Mouse (Mus musculus): ENCODE results near the gene Mrpl14. TPM values are rescaled to one million over a fixed set of nuclear protein-coding genes. Genes with fewer than 3 reads are reported as not detected.
A peak's percentile ranks its signal among the peaks of the same experiment; 100 is the strongest.

The Mrpl14 gene
- total RNA-seq, 1 experiment = 48.2 TPM

- DNase-seq (ENCODE audit: low read depth, low spot score) = no peak
- peaks cover 0 to 13% of the 10 kb centered on the region in 2 experiments; a peak in 1 of 4 replicates for H3K4me1 ChIP-seq (ENCODE audit: control insufficient read depth in 2 of 2, insufficient read depth in 2 of 2, low read length in 2 of 2, poor library complexity in 1 of 2)
- no peak overlapping the region for H3K9ac ChIP-seq (ENCODE audit: insufficient read depth, low read depth, low read length, poor library complexity, severe bottlenecking)
- H3K27ac ChIP-seq (ENCODE audit: insufficient read depth, low read depth, low read length, poor library complexity, severe bottlenecking) = no peak overlapping the region
- in situ Hi-C loops (cut with MboI; ENCODE audit: low sequenced_read_pairs in 2 of 2, unreplicated experiment in 2 of 2) = no loop called here
- no peak overlapping the region for H3K4me3 ChIP-seq (ENCODE audit: insufficient read depth in 1 of 2, low read depth in 1 of 2, low read length in 2 of 2, poor library complexity in 1 of 2, severe bottlenecking in 1 of 2)
- H3K9me3 ChIP-seq (ENCODE audit: control insufficient read depth, insufficient read depth, low read depth, low read length) = no peaks in the 10 kb centered on the region
- H3K36me3 ChIP-seq (ENCODE audit: control insufficient read depth, insufficient read depth, low read length, poor library complexity, severe bottlenecking) = peaks cover 2% of the 10 kb centered on the region; the same call in 1 of the 2 replicates
- TF ChIP-seq MAFK (IDR thresholded peaks at IDR 0.05; ENCODE audit: insufficient read depth, low read depth, low read length) (no peak), HCFC1 (IDR thresholded peaks at IDR 0.05; ENCODE audit: borderline replicate concordance, insufficient read depth, low read length) (no peak), ZNF384 (IDR thresholded peaks at IDR 0.05; ENCODE audit: low read depth, low read length) (no peak), CHD2 (IDR thresholded peaks at IDR 0.05; ENCODE audit: low read depth, low read length) (no peak), ZC3H11A (IDR thresholded peaks at IDR 0.05; ENCODE audit: borderline replicate concordance, low read depth, low read length) (no peak)
These were observed 17.1 kb downstream of the Mrpl14 start for GRCm38 (mm10) chr17:45703187-45703586.

- Histone ChIP-seq H3K4me3 (ENCODE audit: insufficient read depth in 1 of 2, low read depth in 1 of 2, low read length in 2 of 2, poor library complexity in 1 of 2, severe bottlenecking in 1 of 2) (no peak overlapping the region), H3K9ac (ENCODE audit: insufficient read depth, low read depth, low read length, poor library complexity, severe bottlenecking) (no peak overlapping the region), H3K27ac (ENCODE audit: insufficient read depth, low read depth, low read length, poor library complexity, severe bottlenecking) (no peak overlapping the region), H3K36me3 (ENCODE audit: control insufficient read depth, insufficient read depth, low read length, poor library complexity, severe bottlenecking) (no peaks in the 10 kb centered on the region), H3K4me1 (ENCODE audit: control insufficient read depth in 2 of 2, insufficient read depth in 2 of 2, low read length in 2 of 2, poor library complexity in 1 of 2) (peaks cover 0 to 5% of the 10 kb centered on the region in 2 experiments; a peak in 1 of 4 replicates), H3K9me3 (ENCODE audit: control insufficient read depth, insufficient read depth, low read depth, low read length) (no peaks in the 10 kb centered on the region)
- in situ Hi-C loops (cut with MboI; ENCODE audit: low sequenced_read_pairs in 2 of 2, unreplicated experiment in 2 of 2) = no loop called here
- DNase-seq (ENCODE audit: low read depth, low spot score) = no peak
- TF ChIP-seq HCFC1 (IDR thresholded peaks at IDR 0.05; ENCODE audit: borderline replicate concordance, insufficient read depth, low read length) = no peak
These were observed 20.7 kb downstream of the Mrpl14 start for GRCm38 (mm10) chr17:45706796-45707195.

- H3K4me1 ChIP-seq (ENCODE audit: control insufficient read depth in 2 of 2, insufficient read depth in 2 of 2, low read length in 2 of 2, poor library complexity in 1 of 2) = peaks cover 0 to 5% of the 10 kb centered on the region in 2 experiments; a peak in 1 of 4 replicates
- no peaks in the 10 kb centered on the region for H3K9me3 ChIP-seq (ENCODE audit: control insufficient read depth, insufficient read depth, low read depth, low read length)
- DNase-seq (ENCODE audit: low read depth, low spot score) = no peak
- in situ Hi-C loops (cut with MboI; ENCODE audit: low sequenced_read_pairs in 2 of 2, unreplicated experiment in 2 of 2) = no loop called here
- no peaks in the 10 kb centered on the region for H3K36me3 ChIP-seq (ENCODE audit: control insufficient read depth, insufficient read depth, low read length, poor library complexity, severe bottlenecking)
- TF ChIP-seq CHD2 (IDR thresholded peaks at IDR 0.05; ENCODE audit: low read depth, low read length) (no peak), ZC3H11A (IDR thresholded peaks at IDR 0.05; ENCODE audit: borderline replicate concordance, low read depth, low read length) (no peak), HCFC1 (IDR thresholded peaks at IDR 0.05; ENCODE audit: borderline replicate concordance, insufficient read depth, low read length) (no peak), ZNF384 (IDR thresholded peaks at IDR 0.05; ENCODE audit: low read depth, low read length) (no peak), MAFK (IDR thresholded peaks at IDR 0.05; ENCODE audit: insufficient read depth, low read depth, low read length) (no peak)
- H3K27ac ChIP-seq (ENCODE audit: insufficient read depth, low read depth, low read length, poor library complexity, severe bottlenecking) = no peak overlapping the region
- no peak overlapping the region for H3K9ac ChIP-seq (ENCODE audit: insufficient read depth, low read depth, low read length, poor library complexity, severe bottlenecking)
- H3K4me3 ChIP-seq (ENCODE audit: insufficient read depth in 1 of 2, low read depth in 1 of 2, low read length in 2 of 2, poor library complexity in 1 of 2, severe bottlenecking in 1 of 2) = no peak overlapping the region
These were observed 21.3 kb downstream of the Mrpl14 start for GRCm38 (mm10) chr17:45707376-45707775.

DNA sequence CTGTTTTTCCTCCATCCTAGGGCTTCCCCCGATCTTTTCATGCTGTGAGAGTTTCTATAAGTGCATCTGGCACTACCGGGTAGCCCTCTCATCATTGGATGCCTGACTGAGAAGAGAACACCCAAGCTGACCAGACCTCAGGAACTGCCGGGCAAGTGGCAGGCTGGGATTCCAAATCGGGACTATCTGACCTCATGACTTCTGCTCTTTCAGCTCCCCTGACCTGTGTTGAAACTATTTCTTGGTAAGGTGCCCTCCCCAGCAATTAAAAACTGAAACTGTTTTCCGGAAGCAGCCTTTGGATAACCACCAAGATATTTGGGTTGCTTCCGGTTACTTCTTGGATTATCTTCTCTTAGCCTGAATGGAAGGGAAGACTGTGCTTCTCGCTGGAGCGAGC lies 22.1 kb downstream of the Mrpl14 start:
- TF ChIP-seq HCFC1 (IDR thresholded peaks at IDR 0.05; ENCODE audit: borderline replicate concordance, insufficient read depth, low read length) (no peak), ZNF384 (IDR thresholded peaks at IDR 0.05; ENCODE audit: low read depth, low read length) (no peak), ZC3H11A (IDR thresholded peaks at IDR 0.05; ENCODE audit: borderline replicate concordance, low read depth, low read length) (no peak), CHD2 (IDR thresholded peaks at IDR 0.05; ENCODE audit: low read depth, low read length) (no peak), MAFK (IDR thresholded peaks at IDR 0.05; ENCODE audit: insufficient read depth, low read depth, low read length) (no peak)
- H3K27ac ChIP-seq (ENCODE audit: insufficient read depth, low read depth, low read length, poor library complexity, severe bottlenecking) = no peak overlapping the region
- H3K9ac ChIP-seq (ENCODE audit: insufficient read depth, low read depth, low read length, poor library complexity, severe bottlenecking) = no peak overlapping the region
- peaks cover 0 to 4% of the 10 kb centered on the region in 2 experiments; a peak in 1 of 4 replicates for H3K4me1 ChIP-seq (ENCODE audit: control insufficient read depth in 2 of 2, insufficient read depth in 2 of 2, low read length in 2 of 2, poor library complexity in 1 of 2)
- DNase-seq (ENCODE audit: low read depth, low spot score) = no peak
- no peaks in the 10 kb centered on the region for H3K9me3 ChIP-seq (ENCODE audit: control insufficient read depth, insufficient read depth, low read depth, low read length)
- peak overlapping the region in 1 of 2 experiments; percentile 57; a peak in 2 of 4 replicates for H3K4me3 ChIP-seq (ENCODE audit: insufficient read depth in 1 of 2, low read depth in 1 of 2, low read length in 2 of 2, poor library complexity in 1 of 2, severe bottlenecking in 1 of 2)
- H3K36me3 ChIP-seq (ENCODE audit: control insufficient read depth, insufficient read depth, low read length, poor library complexity, severe bottlenecking) = no peaks in the 10 kb centered on the region
- in situ Hi-C loops (cut with MboI; ENCODE audit: low sequenced_read_pairs in 2 of 2, unreplicated experiment in 2 of 2) = no loop called here

DNA sequence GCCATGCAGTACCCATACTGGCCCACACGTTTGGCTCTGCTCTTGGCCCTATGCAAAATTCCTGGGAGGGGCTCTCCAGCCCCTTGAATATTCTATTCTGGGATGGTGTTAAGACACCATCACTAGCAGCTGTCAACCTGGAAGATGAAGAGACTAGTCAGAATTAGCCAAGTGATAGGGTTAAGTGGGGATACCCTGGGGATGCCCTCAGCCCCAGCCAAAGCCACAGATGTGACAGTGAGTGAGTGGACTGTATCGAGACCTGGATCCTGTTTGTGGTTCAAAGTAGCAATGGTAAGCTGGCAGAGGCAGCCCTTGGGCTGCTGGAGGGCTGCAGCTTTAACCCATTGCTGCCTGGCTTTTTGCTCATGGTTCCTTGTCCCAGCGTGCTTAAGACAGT lies 23.7 kb downstream of the Mrpl14 start:
- no peak overlapping the region for H3K9ac ChIP-seq (ENCODE audit: insufficient read depth, low read depth, low read length, poor library complexity, severe bottlenecking)
- no peak overlapping the region for H3K27ac ChIP-seq (ENCODE audit: insufficient read depth, low read depth, low read length, poor library complexity, severe bottlenecking)
- DNase-seq (ENCODE audit: low read depth, low spot score) = no peak
- H3K4me3 ChIP-seq (ENCODE audit: insufficient read depth in 1 of 2, low read depth in 1 of 2, low read length in 2 of 2, poor library complexity in 1 of 2, severe bottlenecking in 1 of 2) = no peak overlapping the region
- no peaks in the 10 kb centered on the region for H3K36me3 ChIP-seq (ENCODE audit: control insufficient read depth, insufficient read depth, low read length, poor library complexity, severe bottlenecking)
- no peaks in the 10 kb centered on the region for H3K4me1 ChIP-seq (ENCODE audit: control insufficient read depth in 2 of 2, insufficient read depth in 2 of 2, low read length in 2 of 2, poor library complexity in 1 of 2)
- no peak for TF ChIP-seq CHD2 (IDR thresholded peaks at IDR 0.05; ENCODE audit: low read depth, low read length)
- no peak for TF ChIP-seq MAFK (IDR thresholded peaks at IDR 0.05; ENCODE audit: insufficient read depth, low read depth, low read length)
- no peak for TF ChIP-seq ZC3H11A (IDR thresholded peaks at IDR 0.05; ENCODE audit: borderline replicate concordance, low read depth, low read length)
- TF ChIP-seq HCFC1 (IDR thresholded peaks at IDR 0.05; ENCODE audit: borderline replicate concordance, insufficient read depth, low read length) = no peak
- TF ChIP-seq ZNF384 (IDR thresholded peaks at IDR 0.05; ENCODE audit: low read depth, low read length) = no peak
- no peaks in the 10 kb centered on the region for H3K9me3 ChIP-seq (ENCODE audit: control insufficient read depth, insufficient read depth, low read depth, low read length)
- in situ Hi-C loops (cut with MboI; ENCODE audit: low sequenced_read_pairs in 2 of 2, unreplicated experiment in 2 of 2) = no loop called here
